Mouse (Mus musculus) megakaryocyte, adult 5-6 weeks (primary cell): Measurements from ENCODE around the gene Disp3. TPM values are rescaled to one million over a fixed set of nuclear protein-coding genes. Genes with fewer than 3 reads are reported as not detected.

ENCODE experiments used
- ATAC-seq: 2 replicates; pipeline ENCODE4 v1.8.0; 2016; ENCODE audit warnings: mild to moderate bottlenecking, inconsistent platforms; ENCODE audit not compliant: poor library complexity, severe bottlenecking
- total RNA-seq, 2 experiments: library from RNA; stranded (forward) in 1 of 2; stranded (reverse) in 1 of 2; fragments of 153-499, 151-499 nt in 1 of 2; fragments of 221-1000, 200-1000 nt in 1 of 2; gene quantifications; 2 replicates each; pipeline versions ENCODE4 v1.2.3 to v1.2.4; 2015 to 2017

Disp3 gene
- total RNA-seq, 2 experiments from 2014 or later, result not detected

DNA sequence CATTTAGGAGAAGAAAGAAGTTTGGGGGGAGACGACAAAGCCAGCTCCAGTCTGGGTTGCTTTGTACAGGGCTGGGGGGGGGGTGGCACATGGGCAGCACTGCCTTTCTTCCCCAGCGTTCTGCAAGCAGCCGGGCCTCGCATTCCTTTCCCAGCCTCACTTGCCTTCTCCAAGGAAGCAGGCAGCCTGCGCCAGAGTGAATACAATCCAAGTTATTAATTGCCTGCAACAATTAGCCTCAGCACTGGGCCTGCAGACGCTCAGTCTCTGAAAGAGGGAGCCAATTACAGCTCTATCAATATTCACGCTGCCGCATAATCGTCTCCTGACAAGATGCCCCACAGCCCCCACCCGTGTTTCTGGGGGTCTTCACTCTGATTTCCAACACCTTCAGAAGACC lies 4.1 kb upstream of the Disp3 start:
- ATAC-seq, result no peak

DNA sequence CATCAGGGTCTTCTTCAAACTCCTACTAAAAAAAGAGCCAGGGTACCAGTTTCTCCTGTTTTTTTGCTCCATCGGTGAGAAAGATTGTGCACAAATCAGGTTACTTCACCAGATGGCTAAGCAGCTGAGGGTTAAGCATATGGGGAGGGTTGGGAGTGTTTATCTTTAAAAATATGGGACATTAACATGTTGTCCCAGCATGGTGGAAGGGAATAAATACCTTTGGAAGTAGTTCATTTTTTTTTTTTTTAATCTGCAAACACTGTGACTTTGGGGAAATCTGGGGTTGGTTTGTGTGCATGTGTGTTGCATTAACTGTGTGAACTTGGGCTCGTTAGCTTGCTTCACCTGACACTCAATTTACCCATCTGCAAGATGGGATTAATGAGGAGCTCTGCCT lies 3.3 kb upstream of the Disp3 start:
- ATAC-seq, result no peak

DNA sequence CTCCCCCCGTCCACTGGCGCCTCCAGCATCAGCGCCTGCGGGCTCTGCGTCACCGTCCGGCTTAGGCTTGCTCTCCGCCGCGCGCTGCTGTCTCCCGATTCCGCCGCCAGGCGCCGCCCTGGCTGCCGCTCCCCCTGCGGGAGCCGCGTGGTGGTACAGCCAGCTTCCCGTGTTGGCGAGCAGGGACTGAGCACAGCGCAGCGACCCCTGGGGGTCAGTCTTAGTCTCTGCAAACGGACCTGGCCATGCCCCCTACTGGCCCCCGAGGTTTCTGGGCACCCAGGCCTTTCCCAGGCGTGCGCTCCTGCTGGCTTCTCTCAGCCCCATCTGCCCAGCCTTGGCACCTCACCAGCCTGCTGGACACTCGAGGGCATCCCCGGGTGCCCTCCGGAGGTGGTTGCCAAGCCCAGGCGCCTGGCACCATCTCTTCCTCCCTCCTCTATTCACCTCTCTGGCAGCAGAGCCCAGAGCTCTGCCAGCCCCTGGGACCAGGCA lies 337 bp upstream of the Disp3 start:
- peak; percentile 87 for ATAC-seq

DNA sequence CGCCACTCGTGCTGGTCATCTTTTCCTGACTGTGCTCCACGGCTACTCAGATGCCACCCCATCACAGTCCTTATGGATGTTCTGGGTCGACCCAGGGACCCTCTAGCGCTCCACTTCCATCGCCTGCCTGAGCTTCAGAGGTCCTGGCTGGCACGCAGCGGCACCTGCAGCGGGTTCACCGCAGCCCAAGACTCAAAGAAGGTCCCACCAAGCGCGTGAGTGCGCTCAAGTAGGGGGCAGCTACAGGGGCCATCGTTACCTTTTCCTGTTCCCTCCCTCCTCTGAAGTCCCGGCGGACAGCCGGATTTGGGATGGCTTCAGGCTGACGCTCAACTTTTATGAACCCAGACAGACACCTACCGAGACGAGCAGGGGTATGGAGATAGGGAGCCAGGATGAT lies 724 bp downstream of the Disp3 start:
- ATAC-seq, result no peak

DNA sequence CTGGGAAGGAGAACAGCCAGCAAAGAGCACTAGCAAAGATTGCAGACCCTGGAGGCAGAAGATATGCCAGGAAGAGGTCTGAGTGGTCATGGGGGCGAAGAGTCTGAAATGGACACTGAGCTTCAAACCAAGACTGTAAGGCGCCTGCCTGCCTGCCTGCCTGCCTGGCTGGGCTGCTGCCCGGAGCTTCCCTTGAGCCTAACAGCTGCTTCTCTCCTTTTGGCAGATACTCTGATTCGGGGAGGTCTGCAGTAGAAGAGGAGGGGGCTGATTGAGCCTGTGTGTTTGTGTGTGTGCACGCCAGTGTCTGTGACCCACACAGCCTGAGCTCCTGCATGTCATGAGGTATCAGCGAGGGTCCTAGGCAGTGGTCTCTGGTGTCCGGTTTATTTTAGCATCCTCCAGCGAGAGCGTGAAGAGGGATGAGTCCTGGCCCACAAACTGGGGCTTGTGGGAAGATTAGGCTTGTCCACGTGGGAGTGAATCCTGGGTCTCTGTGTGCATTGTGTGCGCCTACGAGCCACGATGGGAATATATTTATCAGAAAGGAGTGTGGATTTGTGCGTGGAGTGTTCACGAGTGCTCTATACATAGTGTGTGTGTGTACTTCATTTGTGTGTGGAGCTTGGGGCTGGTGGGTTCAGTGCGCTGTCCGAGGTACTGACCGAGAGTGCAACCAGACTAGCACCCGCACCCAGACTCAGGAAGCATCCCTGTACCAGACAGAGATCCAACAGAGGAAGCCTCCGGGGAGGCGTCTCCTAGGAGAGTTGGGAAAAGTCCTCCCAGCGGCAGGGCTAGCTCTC lies 1.3 kb downstream of the Disp3 start:
- no peak for ATAC-seq

DNA sequence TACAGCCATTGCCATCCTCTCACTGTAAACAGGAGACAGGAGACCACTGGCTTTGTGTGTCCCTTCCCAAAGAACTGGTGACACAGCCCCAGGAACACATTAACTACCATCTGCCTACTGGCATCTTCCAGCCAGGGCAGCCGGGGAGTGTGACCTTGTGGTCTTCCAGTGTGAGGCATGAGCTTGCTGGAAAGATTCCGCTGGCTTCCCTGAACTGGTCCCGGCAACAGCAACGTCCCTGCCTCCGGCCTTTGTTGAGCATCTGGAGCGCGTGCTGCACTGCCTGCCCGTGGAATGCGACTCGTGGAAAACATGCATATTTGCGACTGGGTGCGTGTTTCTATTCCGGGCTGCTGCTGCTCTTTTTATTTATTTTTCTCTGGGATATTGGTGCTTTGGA lies 3.5 kb downstream of the Disp3 start:
- ATAC-seq, result no peak

DNA sequence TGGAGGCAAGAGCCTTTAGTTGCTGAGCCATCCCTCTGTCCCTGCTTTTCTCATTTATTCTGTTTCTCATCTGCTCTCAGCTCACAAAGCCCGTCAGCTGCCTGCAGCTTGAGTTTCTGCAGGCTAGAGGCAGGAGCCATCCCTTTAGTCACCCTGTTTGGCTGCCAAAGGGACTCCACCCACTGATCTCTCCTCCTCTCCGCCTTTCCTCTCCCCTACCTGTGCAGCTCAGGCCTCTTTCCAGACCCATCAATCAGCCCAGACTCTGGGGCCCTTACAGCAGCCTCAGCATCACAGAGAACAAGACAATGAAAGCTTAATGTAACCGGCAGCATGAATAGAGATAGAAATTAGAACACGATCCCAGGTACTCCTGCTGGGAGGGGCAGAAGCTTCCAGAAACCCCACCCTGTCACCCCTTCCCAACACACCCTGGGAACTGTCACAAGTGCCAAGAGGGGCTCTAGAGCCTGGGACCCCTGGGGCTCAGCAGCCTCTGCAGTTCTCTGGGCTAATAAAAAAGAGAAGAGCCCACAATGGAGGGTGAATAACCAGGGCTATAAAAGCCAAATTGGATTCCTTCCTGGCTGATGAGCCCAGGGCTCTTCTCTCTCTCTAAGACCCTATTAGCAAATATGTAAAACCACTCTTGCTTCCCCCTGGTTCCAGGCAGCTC lies 10.8 kb downstream of the Disp3 start:
- no peak for ATAC-seq

DNA sequence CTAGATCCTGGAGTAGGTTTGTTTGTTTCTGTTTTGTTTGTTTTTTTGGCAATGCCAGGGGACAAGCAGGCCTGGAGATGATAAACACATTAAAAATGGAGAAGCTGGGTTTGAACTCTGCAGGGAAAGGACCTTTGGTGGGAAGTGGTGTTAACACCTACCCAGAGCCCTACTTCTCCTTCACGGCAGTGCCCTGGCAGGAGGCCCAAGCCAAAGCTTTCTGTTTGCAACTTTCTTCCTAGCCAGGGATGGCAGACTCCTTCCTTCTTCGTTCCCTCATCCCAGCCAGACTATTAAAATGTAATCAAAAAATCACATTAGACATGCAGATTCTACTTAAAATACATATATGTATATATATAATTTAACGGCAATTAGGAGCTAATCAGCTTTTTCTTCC lies 13.1 kb downstream of the Disp3 start:
- no peak for ATAC-seq

DNA sequence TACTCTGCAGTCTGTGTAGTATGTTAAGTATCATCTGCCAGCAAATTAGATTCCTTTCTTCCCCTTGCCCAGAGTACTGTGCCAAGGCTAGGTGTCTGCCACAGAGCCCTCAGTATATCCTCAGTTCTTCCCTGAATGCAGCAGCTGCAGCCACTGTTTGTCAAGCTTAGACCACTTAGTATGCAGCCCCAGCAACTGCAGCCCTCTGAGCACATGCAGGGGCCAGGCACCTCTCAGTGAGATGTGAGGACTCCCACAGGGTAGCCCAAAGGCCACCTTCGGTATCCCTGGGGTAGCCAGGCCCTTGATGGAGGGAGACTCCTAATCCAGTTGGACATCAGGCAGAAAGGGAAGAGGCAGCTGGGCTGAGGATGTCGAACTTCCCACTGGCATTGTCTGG lies 14.5 kb downstream of the Disp3 start:
- ATAC-seq, result no peak

DNA sequence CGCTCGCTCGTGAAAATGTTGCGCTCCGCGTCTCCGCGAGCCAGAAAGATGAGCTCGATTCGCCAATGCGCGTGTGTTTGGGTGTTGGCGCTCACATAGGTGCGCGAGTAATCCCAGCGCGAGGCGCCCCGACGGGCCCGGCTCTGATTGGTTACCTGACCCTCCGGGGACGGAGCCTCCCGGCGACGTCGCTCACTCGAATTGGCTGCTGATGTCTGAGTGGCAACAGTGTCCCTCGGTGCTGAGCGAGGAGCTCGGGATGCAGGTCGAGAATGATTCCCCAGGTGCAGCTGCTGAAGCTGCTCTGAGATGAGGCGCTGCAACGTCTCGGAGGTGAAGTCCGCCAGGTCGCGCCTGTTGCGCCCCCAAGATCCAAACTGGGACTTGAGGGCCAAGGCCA lies 16.1 kb downstream of the Disp3 start:
- ATAC-seq, result no peak

DNA sequence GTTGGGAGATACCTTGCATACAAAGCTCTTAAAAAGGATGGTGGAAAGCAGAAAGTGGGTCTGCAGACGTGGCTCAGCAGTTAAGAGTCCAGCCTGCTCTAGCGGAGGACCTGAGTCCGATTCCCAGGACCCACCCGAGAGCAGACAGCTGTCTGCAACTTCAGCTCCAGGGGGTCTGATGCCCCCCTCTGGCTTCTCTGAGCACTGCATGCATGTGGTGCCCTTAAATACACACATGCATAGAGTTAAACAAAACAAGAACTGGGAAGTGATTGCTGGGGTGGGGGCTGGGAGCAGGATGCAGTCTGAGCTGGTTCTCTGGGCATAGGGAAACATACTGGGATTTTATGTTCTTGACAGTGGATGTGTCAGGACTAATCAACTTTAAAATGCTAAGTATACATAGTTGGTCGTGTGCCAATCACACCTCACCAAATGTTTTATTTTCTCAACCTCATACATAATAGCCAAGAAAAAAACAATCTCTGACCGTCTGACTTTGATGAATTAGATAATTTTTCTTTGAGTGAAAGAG lies 20.7 kb downstream of the Disp3 start:
- no peak for ATAC-seq

DNA sequence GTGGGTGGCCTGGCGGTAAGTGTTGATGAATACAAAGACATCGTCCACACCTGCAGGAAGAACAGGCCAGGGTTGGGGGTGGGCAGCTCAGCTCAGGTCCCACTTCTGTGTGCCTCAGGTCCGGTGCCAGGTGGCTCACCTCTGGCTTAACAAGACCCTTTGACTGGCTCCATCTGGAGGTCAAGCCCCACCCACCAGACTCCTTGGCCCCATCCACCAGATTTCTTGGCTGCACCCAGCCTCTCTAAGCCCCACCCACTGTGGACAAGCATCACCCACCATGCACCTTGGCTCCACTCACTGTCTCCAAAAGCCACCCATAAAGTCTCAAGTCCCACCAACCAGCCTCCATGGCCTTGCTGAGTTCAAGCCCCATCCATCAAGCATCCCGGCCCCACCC lies 27.8 kb downstream of the Disp3 start:
- ATAC-seq, result no peak

DNA sequence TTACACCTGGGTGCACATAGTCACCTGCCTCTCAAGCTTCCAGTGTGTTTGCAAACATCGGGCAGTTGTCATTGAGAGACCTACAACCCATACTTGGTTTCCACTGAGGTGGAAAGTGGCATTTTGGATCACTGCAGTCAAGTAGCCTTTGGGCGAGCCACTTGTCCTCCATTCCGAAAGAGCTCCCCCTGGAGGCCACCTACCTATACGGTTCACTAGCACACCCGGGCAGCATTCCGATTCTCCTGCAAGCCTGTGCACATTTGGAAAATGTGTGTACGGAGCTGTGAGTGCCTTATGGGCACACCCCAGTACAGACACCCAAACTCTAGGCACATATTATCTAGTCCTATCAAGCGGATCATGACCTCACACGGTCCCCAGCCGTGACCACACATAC lies 38.4 kb downstream of the Disp3 start:
- no peak for ATAC-seq

DNA sequence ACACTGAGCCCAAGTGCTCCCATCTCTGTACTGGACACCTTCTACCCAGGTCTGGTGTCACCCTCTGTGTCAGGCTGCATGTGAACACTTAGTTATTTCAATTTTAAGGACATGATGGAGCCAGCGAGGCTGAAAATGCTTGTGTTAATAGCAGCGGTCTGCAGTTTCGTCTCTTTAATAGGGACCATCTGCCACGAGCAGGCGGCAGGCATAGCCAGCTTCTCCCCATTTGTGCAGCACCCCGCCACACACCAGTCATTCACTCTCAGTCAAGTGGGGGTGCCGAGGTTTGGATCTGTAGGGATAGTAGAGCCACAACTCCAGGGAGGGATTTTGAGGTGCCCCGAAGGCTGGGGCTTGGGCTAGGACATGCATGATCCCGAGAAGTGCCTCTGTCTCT lies 47.4 kb downstream of the Disp3 start:
- ATAC-seq, result no peak

DNA sequence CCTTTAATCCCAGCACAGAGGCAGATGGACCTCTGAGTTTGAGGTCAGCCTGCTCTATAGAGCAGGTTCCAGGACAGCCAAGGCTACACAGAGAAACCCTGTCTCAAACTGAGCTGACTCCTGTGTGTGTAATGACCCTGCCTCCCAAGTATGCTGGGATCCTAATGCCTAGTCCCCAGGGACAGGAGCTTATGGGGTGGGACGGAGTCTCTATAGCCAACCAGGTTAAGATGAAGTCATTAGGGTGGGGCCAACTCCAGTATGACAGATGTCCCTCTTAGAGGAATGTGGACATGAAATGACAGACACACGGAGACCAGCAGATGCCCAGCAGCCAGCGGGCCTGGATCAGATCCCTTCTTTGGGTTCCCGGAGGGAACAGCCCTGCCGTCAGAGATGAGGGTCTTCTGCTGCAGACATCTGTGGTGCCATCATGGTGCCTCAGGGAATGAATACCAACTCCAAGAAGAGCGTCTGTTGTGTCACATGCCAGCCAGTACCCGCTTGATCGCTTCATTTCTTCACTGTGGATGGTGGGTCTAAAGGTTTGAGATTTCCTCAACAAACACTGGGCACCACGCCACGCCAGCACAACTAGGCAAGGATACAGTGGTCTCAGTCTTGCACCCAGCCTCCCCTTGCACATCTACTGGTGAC lies 48.2 kb downstream of the Disp3 start:
- no peak for ATAC-seq

DNA sequence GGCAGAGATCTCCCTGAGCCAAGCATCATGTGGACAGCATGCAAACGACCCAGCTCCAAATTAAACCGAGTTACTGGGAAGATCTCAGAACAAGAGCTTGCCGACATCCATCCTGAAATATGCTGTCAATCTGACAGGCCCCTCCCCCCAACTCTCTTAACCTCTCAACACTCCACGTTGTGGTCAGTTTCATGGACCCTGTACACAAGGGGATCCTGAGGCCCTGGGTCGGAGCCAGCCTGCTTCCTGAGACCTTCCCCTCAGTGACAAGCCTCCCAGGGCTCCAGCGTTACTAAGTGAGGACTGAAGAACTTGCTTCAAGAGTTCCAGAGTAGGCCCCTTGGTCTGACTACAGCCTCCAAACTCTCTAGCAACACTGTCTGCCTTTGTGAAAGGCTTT lies 48.8 kb downstream of the Disp3 start:
- ATAC-seq, result no peak

DNA sequence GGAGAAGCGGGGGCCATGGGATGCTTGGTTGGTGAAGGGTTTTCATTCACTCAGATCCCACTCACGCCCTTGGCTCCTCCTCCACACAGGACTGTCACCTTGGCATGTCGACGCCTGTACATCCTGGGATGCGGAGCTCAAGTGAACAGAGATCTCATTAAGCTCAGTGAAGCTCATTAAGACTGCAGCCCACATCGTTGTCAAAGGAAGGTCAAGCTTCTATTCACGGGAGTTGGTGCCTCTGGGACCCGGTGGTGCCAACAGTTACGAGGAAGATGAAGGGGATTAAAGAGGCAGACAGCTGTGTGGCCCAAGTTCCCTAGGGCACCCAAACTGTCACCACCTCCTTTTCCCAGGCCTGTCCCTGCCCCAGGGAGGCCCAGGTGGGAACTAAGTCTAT lies 49.5 kb downstream of the Disp3 start:
- no peak for ATAC-seq

DNA sequence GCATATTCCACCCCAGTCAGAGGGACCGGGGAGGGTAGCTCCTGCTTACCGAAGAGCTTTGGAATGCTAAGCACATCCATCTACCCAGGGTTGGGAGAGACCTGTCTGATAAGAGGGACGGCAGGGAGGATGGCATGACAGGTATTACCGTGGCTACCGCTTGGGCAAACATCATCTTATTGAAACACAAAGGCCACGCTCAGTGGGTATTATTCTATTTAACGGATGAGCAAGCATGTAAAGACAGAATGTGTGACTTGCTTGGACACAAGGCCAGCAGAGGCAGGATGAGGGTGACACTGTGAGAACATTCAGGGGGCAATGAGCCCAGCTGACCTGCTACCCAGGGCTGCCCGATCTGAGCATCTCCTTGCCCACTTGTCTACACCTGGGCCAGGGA lies 51.1 kb downstream of the Disp3 start:
- ATAC-seq, result no peak

DNA sequence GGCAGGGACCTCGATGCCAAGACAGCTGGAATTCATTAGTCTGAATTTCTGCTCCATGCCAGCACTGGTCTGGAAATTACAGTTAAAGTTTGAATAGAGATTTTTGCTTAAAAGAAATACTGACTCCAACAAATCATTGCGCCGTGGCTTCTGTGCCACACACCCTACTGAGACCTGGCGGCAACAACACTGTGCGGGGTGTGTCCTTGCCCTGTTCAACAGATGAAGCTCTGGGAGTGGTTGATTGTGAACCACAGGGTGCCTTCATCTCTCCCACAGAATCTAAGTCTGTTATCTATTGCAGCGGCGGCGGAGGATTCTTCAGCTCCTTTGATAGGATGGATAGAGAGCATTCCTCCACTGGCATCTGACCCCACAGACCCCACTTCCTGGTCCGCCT lies 54.7 kb downstream of the Disp3 start:
- ATAC-seq, result no peak

DNA sequence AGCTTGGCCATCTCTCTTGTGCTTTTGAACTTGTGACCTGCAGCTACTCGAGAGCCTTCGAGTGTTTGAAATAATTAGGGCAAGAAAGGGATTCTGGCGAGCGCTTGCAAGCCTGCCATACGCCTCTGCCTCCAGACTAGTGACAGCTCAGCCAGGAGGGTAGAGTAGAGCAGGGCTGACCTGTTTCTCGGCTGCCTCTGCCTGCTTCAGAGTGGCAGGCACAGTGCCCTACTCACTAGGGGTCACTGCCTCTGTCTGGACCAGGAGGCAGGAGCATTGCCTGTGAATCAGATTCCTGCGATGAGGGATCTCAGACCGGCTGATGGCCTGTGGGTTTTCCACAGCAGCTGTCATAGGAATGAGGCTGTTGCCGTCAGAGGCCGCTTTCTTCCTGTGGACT lies 55.1 kb downstream of the Disp3 start:
- no peak for ATAC-seq

DNA sequence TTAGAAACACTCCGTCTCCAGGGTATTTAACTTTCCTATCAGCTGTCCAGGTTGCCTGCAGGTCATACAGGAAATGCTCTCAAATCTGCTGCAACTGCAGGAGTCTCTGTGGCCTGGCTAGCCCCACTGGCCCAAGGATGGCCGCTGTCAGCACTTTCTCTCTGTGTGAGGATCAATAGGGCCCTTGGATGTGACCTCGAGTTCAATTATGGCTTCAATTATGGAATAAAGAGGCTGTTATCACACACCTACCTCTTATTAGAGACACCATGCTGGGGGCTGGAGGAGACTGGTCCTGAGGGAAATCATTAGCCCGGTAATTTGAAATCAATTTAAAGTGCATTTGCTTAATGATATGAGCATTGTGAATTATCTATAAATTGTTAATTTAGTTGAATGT lies 55.6 kb downstream of the Disp3 start:
- ATAC-seq, result no peak

DNA sequence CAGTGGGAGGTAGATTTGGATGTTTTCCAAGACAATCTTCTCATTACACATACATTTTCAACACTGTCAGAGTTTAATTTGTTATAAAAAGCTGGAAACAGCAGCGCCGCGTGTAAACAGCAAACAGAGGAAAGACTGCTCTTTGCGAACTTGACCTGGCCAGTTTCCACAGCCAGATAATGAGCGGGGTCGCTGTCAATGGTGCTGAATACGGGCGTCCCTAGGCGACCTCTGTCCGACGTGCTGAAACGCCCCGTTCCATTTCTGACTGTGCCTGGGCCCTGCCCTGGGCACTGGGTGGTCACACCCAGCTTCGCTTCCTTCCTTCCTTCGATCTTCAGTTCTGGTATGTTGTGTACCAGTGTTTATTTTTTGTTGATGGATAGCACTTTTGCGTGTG lies 58.1 kb downstream of the Disp3 start:
- 0 out of 2 replicates have a peak, but pooled peaks have one; percentile 51 for ATAC-seq
